Mouse (Mus musculus) lung, adult 2 months (tissue): ENCODE measurements around the gene Chrm5. TPM values are rescaled to one million over a fixed set of nuclear protein-coding genes. Genes with fewer than 3 reads are reported as not detected.

Experiments
- DNase-seq: peaks from one replicate; pipeline ENCODE4 v3.0.0; 2022
- H3K4me1 ChIP-seq: fragments of 200-500 bp; 2 replicates; pipeline ENCODE4 v1.6.1; 2011; ENCODE audit warnings: low read length; ENCODE audit not compliant: control insufficient read depth, insufficient read depth
- H3K4me3 ChIP-seq: fragments of 200-500 bp; replicated peaks from 2 replicates; pipeline ENCODE3; 2011; ENCODE audit warnings: low read depth, mild to moderate bottlenecking, control low read depth, low read length; ENCODE audit errors: extremely low read depth
- CTCF ChIP-seq: fragments of 200-500 bp; IDR thresholded peaks from 2 replicates; pipeline ENCODE4 v1.5.1; 2011; ENCODE audit warnings: mild to moderate bottlenecking, low read length, control low read depth; ENCODE audit not compliant: insufficient read depth
- POLR2A ChIP-seq: fragments of 200-500 bp; IDR thresholded peaks from 2 replicates; pipeline ENCODE4 v1.6.1; 2011; ENCODE audit warnings: low read depth, mild to moderate bottlenecking, control low read depth, low read length, borderline replicate concordance; ENCODE audit errors: extremely low read depth
- WGBS: fragments of 180-500 bp; shearing (Covaris S2); methylation state at CpG from one replicate; pipeline ENCODE4 v1.1.7; 2018; 5-methylcytosine and 5-hydroxymethylcytosine counted together
- polyA plus RNA-seq: library from polyadenylated mRNA; depleted of rRNA; stranded (reverse); fragments of >200 nt; gene quantifications from 2 replicates; pipeline ENCODE4 v1.2.3, GENCODE M21; 2012; rRNA removed

Gene Chrm5
- not detected in 2 replicates for polyA plus RNA-seq

DNA sequence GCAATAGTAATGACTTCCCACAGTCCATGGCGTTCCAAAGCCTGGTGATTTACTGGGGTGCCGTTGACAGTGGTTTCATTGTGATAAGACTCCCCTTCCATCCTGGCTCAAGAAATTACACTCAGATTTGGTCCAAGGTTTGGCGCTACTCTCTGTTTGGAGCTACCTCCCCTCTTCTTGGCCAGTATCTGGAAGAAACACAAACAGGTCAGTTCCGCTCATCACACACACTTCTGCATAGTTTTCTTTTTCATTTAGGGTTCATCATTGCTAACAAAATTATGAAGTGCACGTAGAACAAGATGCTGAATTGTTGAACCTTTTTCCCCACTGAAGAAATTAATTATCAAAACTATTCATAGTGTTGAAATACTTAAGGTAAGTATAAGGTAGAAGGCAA is at the start of gene Chrm5:
TSS of gene Chrm5 (minus strand) at position 101 of the 400 bp plus-strand sequence.
- H3K4me3 ChIP-seq: no peak within 1 kb of the TSS
- TF ChIP-seq CTCF: no peak
- no peak for TF ChIP-seq POLR2A
- WGBS: 87% methylated on average over 5 of the region's 5 CpGs
- H3K4me1 ChIP-seq: peaks cover 2% of the 10 kb centered on the region; the same call in 1 of the 2 replicates
- no peak for DNase-seq

DNA sequence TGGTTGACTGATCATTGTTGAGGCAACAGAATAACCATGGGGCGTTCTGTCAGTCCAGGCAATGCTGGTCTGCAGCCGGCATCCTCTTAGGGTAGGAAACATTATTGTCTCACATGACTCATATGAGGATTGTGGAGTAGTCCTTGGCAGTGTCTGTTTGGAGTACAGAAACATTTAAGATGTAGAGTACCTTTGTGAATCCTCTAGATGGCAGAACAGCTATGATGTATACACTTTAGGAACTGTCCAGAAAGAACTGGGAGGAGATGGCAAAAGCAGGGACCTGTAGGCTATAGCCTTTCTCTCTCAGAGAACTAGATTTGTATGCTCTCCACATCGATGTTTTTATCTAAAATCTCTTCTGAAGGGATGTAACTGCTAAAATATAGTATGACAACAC is 46.4 kb upstream of the Chrm5 start:
- WGBS: 88% methylated on average over 3 of the region's 3 CpGs
- Histone ChIP-seq H3K4me1 (no peaks in the 10 kb centered on the region), H3K4me3 (no peak overlapping the region)
- no peak for TF ChIP-seq POLR2A
- TF ChIP-seq CTCF: no peak
- DNase-seq: no peak

DNA sequence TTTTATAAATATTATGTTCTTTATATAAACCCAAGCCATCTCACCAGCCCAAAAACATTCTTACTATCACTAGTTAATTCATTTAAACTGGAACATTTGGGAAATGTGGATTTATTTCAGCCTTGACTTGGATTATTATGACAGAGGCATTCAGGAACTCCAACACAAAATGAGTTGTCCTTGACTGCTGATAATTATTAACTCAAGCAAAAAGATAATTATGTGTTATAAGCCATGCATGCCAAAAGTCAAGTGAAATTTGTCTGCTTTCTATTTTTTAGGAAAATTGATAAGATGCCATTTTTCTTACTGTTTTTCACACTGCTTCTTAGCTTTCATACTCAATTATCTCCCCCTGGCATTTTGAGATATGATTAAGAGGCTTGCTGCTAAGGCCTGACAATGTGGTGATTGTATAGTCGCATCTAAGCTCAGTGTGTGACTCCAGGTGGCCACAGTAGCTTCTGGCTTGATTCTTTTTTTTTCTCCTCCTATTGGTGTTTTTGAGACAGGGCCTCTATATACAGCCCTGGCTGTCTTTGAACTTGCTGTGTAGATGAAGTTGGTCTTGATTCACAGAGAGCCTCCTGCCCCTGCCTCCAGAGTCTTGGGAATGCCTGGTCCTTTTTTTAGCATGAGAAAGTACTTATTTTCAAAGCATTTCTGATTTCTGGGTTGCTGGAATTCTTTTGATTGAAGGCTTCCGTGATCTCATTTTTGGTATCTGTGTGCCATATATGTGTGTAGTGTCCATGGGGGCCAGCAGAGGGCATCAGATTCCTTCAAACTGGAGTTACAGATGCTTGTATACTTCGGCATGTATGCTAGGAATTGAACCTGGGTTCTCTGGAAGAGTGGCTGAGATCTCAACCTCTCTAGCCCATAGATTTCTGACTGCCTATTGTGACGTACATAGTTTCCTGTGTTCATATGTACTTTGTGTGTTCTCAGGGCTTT is 40.2 kb upstream of the Chrm5 start:
- WGBS: 83% methylated on average over 4 of the region's 4 CpGs
- H3K4me3 ChIP-seq: no peak overlapping the region

DNA sequence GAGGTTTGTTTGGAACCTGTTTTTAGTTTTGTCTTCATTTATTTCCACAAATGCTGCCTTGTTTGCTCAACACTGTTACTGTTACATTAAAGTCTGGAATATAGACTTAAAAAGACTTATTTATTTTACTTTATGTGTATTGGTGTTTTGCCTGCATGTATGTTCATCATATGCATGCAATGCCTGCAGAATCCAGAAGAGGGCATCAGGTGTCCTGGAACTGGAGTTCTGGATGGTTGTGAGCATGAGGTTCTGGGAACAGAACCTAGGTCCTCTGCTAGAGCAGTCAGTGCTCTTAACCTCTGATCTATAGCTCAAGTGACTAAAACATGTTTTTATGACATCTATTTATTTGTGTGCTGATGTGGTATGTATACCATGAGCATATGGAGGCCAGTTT is 38.0 kb upstream of the Chrm5 start:
- Histone ChIP-seq H3K4me1 (no peaks in the 10 kb centered on the region), H3K4me3 (no peak overlapping the region)
- DNase-seq: no peak
- TF ChIP-seq CTCF (no peak), POLR2A (no peak)

More for the DNA sequence above, 40.2 kb upstream of the Chrm5 start:
- no peak for DNase-seq
- no peaks in the 10 kb centered on the region for H3K4me1 ChIP-seq
- no peak for TF ChIP-seq CTCF
- TF ChIP-seq POLR2A: no peak

DNA sequence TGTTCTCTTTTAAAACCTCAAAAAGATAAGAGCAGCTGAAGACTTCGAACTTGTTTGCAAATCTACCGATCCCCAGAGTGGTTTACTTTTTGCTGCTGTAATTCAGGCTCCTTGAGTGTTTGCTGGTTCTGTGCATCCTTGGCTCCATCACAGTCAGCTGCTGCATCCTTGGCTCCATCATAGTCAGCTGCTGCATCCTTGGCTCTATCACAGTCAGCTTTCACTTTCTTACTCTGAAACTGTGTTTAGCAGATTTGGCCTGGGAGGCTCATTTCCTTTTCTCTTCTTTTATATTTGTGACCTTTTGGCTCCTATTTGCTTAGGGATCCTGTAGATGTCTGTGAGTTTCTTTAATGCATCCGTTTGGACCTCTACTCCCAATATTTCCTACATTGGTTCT is 36.6 kb upstream of the Chrm5 start:
- no peak for DNase-seq
- no peak overlapping the region for H3K4me3 ChIP-seq
- WGBS: 79% methylated on average over 3 of the region's 3 CpGs
- no peaks in the 10 kb centered on the region for H3K4me1 ChIP-seq
- no peak for TF ChIP-seq POLR2A
- TF ChIP-seq CTCF: no peak

DNA sequence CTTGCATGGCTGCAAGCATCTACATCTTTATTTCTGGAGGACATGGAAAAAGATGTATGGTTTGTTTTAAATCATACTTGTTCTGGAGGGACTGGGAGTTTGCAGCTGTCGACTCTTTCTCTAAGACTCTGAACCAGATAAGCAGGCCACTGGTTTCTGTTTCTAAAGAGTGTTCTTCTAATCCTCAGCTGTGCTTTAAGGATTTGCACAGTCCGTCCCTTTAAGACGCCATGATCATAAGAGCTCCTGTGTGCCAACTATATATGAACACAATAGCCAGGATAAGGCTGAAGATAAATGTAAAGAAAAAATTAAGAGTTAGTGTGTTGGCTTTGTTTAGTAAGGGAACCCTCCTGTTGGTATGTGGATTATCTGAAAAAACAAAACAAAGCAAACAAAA is 36.2 kb upstream of the Chrm5 start:
- Histone ChIP-seq H3K4me3 (no peak overlapping the region), H3K4me1 (no peaks in the 10 kb centered on the region)
- WGBS: 81% methylated on average over 3 of the region's 3 CpGs
- no peak for TF ChIP-seq CTCF
- TF ChIP-seq POLR2A: no peak
- no peak for DNase-seq

DNA sequence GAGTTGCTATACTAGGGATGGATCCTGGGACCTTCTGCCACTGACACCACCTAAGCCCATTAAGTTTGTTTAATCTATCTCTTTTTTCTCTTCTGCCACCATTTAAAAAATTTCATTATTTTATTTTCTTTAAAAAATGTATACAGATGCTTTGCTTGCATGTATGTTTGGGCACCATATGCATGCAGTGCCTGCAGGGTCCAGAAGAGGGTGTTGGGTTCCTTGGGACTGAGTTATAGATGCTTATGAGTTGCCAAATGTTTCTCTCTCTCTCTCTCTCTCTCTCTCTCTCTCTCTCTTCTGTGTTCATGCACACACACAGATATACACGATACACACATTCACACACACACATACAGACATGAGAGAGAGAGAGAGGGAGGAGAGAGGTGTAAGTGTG is 32.5 kb upstream of the Chrm5 start:
- H3K4me1 ChIP-seq: no peaks in the 10 kb centered on the region; the same call in 1 of the 2 replicates
- no peak for DNase-seq
- WGBS: 91% methylated on average over 1 of the region's 1 CpGs
- TF ChIP-seq POLR2A (no peak), CTCF (no peak)
- no peak overlapping the region for H3K4me3 ChIP-seq

DNA sequence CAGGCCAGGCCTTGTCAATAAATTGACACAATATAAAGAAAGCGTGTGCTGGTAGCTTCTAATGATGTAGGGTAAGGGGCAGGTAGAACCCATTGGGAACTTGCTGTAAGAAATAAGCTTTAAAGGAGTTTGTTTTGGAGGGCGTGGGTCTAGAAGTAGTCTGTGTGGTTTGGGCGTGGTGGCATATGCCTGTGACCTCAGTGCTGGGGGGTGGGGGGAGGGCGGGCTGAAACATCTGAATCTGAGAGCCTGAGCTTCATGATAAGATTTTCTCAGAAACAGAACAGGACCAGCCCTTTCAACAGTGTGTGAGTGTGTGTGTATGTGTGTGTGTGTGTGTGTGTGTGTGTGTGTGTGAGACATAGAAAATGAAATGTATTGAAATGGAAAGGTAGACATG is 29.6 kb upstream of the Chrm5 start:
- TF ChIP-seq CTCF (no peak), POLR2A (no peak)
- Histone ChIP-seq H3K4me3 (no peak overlapping the region), H3K4me1 (no peaks in the 10 kb centered on the region; the same call in 1 of the 2 replicates)
- DNase-seq: no peak
- WGBS: 51% methylated on average over 4 of the region's 4 CpGs

DNA sequence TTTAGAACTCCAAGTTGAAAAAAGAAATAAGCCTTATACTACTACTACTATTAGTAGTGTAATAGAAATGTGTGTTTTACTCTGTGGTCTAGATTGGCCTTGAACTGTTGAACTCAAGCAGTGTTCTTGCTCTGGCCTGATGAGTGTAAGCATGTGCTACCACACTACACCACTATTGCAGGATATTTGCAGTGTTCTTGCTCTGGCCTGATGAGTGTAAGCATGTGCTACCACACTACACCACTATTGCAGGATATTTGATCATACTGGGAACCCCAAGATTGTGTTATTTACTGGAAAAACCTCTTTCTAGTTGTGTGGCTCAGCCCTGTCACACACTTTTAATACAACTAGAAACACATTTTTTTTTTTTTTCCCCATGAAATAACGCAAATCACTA is 26.9 kb upstream of the Chrm5 start:
- no peak for TF ChIP-seq POLR2A
- no peak for TF ChIP-seq CTCF
- 95% methylated on average over 1 of the region's 1 CpGs for WGBS
- no peak for DNase-seq
- Histone ChIP-seq H3K4me1 (no peaks in the 10 kb centered on the region; the same call in 1 of the 2 replicates), H3K4me3 (no peak overlapping the region)

DNA sequence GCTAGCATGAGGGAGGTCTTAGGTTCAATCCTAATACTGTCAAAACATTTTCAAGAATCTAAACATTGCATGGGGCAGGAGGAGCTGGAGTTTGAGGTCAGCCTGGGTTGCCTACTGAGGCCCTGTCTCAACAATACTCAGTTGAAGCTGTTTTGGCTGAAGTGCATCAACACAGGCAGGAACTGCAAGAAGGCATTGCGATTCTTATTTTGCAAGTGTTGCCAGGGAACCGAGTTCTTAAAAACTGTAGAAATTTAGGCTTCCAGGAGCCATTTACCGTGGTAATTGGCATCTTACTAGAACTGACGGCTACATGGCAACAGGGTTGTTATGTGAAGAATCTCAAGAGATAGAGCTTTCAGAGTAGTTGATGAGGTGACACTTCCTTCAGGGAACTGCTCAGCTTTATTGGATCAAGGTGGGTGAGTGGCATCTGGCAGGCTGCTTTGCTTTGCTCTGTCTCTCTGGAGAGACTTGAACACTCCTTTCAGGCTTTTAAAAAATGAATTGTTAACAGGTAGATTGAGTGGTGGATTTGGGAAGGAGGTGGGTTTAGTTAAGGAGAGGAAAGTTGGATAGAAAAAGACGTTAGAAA is 26.4 kb upstream of the Chrm5 start:
- no peaks in the 10 kb centered on the region; the same call in 1 of the 2 replicates for H3K4me1 ChIP-seq
- no peak overlapping the region for H3K4me3 ChIP-seq
- no peak for DNase-seq
- TF ChIP-seq POLR2A: no peak
- no peak for TF ChIP-seq CTCF
- WGBS: 60% methylated on average over 5 of the region's 5 CpGs
